22 mouse cellular contexts compared by ENCODE assay signal in the genomic region with DNA sequence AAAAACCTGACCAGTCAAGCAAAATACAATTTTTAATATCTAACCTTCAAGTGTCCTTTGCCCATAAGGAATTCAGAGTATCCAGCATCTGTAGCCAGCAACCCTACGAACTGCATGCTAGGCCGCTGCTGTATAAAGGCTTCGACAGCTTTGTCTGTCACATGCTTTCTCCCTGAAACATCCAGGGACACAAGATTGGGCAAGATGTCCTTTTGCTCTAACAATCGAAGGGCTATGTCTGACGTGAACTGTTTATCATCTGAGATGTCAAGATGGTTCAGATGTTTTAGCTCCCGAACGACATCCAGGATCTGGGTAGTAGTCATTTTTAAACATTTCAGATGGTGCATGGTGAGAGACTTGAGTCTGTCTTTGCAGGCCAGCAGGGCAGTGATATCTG. TPM values are rescaled to one million over a fixed set of nuclear protein-coding genes. Genes with fewer than 3 reads are reported as not detected.
DNase-seq lines count a peak whose midpoint lies in the region; ATAC-seq and TF ChIP-seq lines count a peak whose summit lies in the region.
"Had no signal": no experiment of that assay in that cellular context is flagged by ENCODE, and none has a peak within 500 bp of the region (broad histone marks: within the 10 kb centered on the region; RNA-seq: fewer than 3 reads in every experiment).

No protein-coding gene starts in this region.

- no peak for TF ChIP-seq CTCF in liver, adult 2 months (IDR thresholded peaks at IDR 0.05; ENCODE audit: low read depth, low read length)
- no peak for TF ChIP-seq CTCF in liver, postnatal 0 days (IDR thresholded peaks at IDR 0.05; ENCODE audit: low read depth)

- peak; percentile 14 for DNase-seq in adrenal gland, postnatal 14 days
- no peak for DNase-seq in adrenal gland, postnatal 25 days
- DNase-seq in liver, adult 2 months (ENCODE audit: extremely low read depth, low read depth, low spot score), result peak; percentile 64
- DNase-seq in liver, postnatal 0 days, result no peak
- DNase-seq in liver, embryonic 11.5 days (ENCODE audit: low spot score), result no peak
- DNase-seq: adrenal gland, adult 2 months; adrenal gland, adult 8-10 months; adrenal gland, postnatal 10 days; adrenal gland, postnatal 36 days; B cell, adult 2 months; cerebellum, adult 11 months; cerebellum, adult 11-12 months; cerebellum, adult 18-20 months; cerebellum, adult 2 months; cerebellum, adult 8-10 months had no signal

- no peak for TF ChIP-seq POLR2A in liver, adult 2 months (IDR thresholded peaks at IDR 0.05; ENCODE audit: extremely low read depth, insufficient read depth, low read length)

- peaks cover 40% of the 10 kb centered on the region for H3K36me3 ChIP-seq in liver, adult 2 months (ENCODE audit: control insufficient read depth, insufficient read depth, low read length)
- peaks cover 25% of the 10 kb centered on the region for H3K36me3 ChIP-seq in liver, embryonic 12.5 days
- H3K36me3 ChIP-seq in liver, postnatal 0 days (replicated peaks; ENCODE audit: insufficient read depth, low read length), result peaks cover 26% of the 10 kb centered on the region
- peaks cover 13% of the 10 kb centered on the region for H3K36me3 ChIP-seq in liver, embryonic 11.5 days (ENCODE audit: control insufficient read depth, insufficient read depth, low read length)

- H3K4me1 ChIP-seq in liver, adult 2 months (ENCODE audit: control insufficient read depth, insufficient read depth, low read length), result no peaks in the 10 kb centered on the region
- no peaks in the 10 kb centered on the region for H3K4me1 ChIP-seq in liver, embryonic 12.5 days
- no peaks in the 10 kb centered on the region for H3K4me1 ChIP-seq in liver, postnatal 0 days (ENCODE audit: insufficient read depth)
- H3K4me1 ChIP-seq in liver, embryonic 11.5 days (replicated peaks; ENCODE audit: control insufficient read depth, insufficient read depth, low read length), result no peaks in the 10 kb centered on the region

- no peak overlapping the region for H3K27ac ChIP-seq in liver, adult 2 months (replicated peaks; ENCODE audit: insufficient read depth, low read depth, low read length)
- no peak overlapping the region for H3K27ac ChIP-seq in liver, embryonic 12.5 days
- H3K27ac ChIP-seq in liver, postnatal 0 days (ENCODE audit: low read depth), result no peak overlapping the region
- H3K27ac ChIP-seq in liver, embryonic 11.5 days (ENCODE audit: low read depth, low read length), result no peak overlapping the region

- peaks cover 3% of the 10 kb centered on the region; the same call in 1 of the 2 replicates for H3K79me2 ChIP-seq in liver, adult 2 months (ENCODE audit: control insufficient read depth, insufficient read depth, low read length)

- WGBS in liver, adult 2 months, result 41% methylated on average over 7 of the region's 7 CpGs
- WGBS in liver, embryonic 12.5 days (ENCODE audit: insufficient replicate concordance), result 80% methylated on average over 7 of the region's 7 CpGs
- WGBS in liver, postnatal 0 days (ENCODE audit: insufficient replicate concordance), result 79% methylated on average over 7 of the region's 7 CpGs
- 88% methylated on average over 7 of the region's 7 CpGs for WGBS in liver, embryonic 11.5 days

- H3K9me3 ChIP-seq in liver, embryonic 12.5 days (replicated peaks), result no peaks in the 10 kb centered on the region
- no peaks in the 10 kb centered on the region for H3K9me3 ChIP-seq in liver, postnatal 0 days (ENCODE audit: low read length)
- H3K9me3 ChIP-seq in liver, embryonic 11.5 days (ENCODE audit: control insufficient read depth, low read length), result no peaks in the 10 kb centered on the region
- H3K9me3 ChIP-seq: G1E had no signal

- no peak overlapping the region for H3K9ac ChIP-seq in liver, adult 2 months (ENCODE audit: low read depth, low read length)
- H3K9ac ChIP-seq in liver, embryonic 12.5 days, result no peak overlapping the region
- no peak overlapping the region for H3K9ac ChIP-seq in liver, postnatal 0 days (replicated peaks)
- H3K9ac ChIP-seq in liver, embryonic 11.5 days (ENCODE audit: low read depth, low read length), result no peak overlapping the region

- no peak overlapping the region for H3K4me2 ChIP-seq in liver, embryonic 12.5 days
- no peak overlapping the region for H3K4me2 ChIP-seq in liver, postnatal 0 days (ENCODE audit: low read depth, low read length)
- no peak overlapping the region for H3K4me2 ChIP-seq in liver, embryonic 11.5 days

- 0 out of 2 replicates have a peak, but pooled peaks have one; percentile 24 for TF ChIP-seq EP300 in liver, postnatal 0 days (IDR thresholded peaks at IDR 0.05; ENCODE audit: low read depth)

- ATAC-seq in liver, embryonic 12.5 days, result no peak
- peak; percentile 59; the same call in 1 of the 2 replicates for ATAC-seq in liver, postnatal 0 days
- no peak for ATAC-seq in liver, embryonic 11.5 days (replicated peaks; ENCODE audit: low FRiP score)
- ATAC-seq: activated CD4-positive, CD25-positive, alpha-beta regulatory T cell, adult 4 months; CD4-positive, CD25-positive, alpha-beta regulatory T cell, adult 4 months; Patski had no signal

- no peak overlapping the region for H3K4me3 ChIP-seq in liver, adult 2 months (ENCODE audit: insufficient read depth, low read depth, low read length)
- no peak overlapping the region for H3K4me3 ChIP-seq in liver, embryonic 12.5 days
- no peak overlapping the region for H3K4me3 ChIP-seq in liver, postnatal 0 days (ENCODE audit: low read depth, low read length)
- no peak overlapping the region for H3K4me3 ChIP-seq in liver, embryonic 11.5 days (ENCODE audit: low read depth, low read length)

- no peaks in the 10 kb centered on the region for H3K27me3 ChIP-seq in liver, adult 2 months (ENCODE audit: control insufficient read depth, insufficient read depth, low read length)
- no peaks in the 10 kb centered on the region for H3K27me3 ChIP-seq in liver, embryonic 12.5 days (replicated peaks)
- no peaks in the 10 kb centered on the region for H3K27me3 ChIP-seq in liver, postnatal 0 days (ENCODE audit: insufficient read depth, low read length)
- H3K27me3 ChIP-seq in liver, embryonic 11.5 days (replicated peaks; ENCODE audit: control insufficient read depth, insufficient read depth, low read length), result no peaks in the 10 kb centered on the region
- H3K27me3 ChIP-seq: CH12.LX, Patski had no signal

RNA-seq across cellular contexts. Expression of a gene that starts 35.1 kb away (rescaled TPM):
- 32.6 and 34.2 TPM in 2 replicates for total RNA-seq in adrenal gland, postnatal 14 days (2021)
- total RNA-seq in adrenal gland, postnatal 25 days (2021), result 44.2 and 54.6 TPM in 2 replicates
- total RNA-seq in liver, adult 2 months (2014; rRNA removed), result 25.4 and 28.8 TPM in 2 replicates
- 5.8 and 6.4 TPM in 2 replicates for polyA plus RNA-seq in liver, adult 2 months (2012; rRNA removed)
- polyA plus RNA-seq in liver, embryonic 12.5 days (2016; fragmentation: Nextera tagmentation; extraction: Ambion mirVana), result 4.0 and 4.5 TPM in 2 replicates
- 2.5 and 2.6 TPM in 2 replicates for polyA plus RNA-seq in liver, postnatal 0 days (2015; fragmentation: Nextera tagmentation; extraction: Ambion mirVana)
- polyA plus RNA-seq in liver, embryonic 11.5 days (2014; fragmentation: Nextera tagmentation; extraction: Ambion mirVana), result 8.8 and 9.1 TPM in 2 replicates

RNA-seq across cellular contexts. Expression of a gene that starts 47.9 kb away (rescaled TPM):
- 0.79 and 1.4 TPM in 2 replicates for total RNA-seq in adrenal gland, postnatal 14 days (2021)
- 0.36 TPM in 1 of 2 replicates, not detected in the other for total RNA-seq in adrenal gland, postnatal 25 days (2021)
- 5.9 and 7.1 TPM in 2 replicates for total RNA-seq in liver, adult 2 months (2014; rRNA removed)
- 3.0 and 6.7 TPM in 2 replicates for polyA plus RNA-seq in liver, adult 2 months (2012; rRNA removed)
- 0.07 and 0.08 TPM in 2 replicates for polyA plus RNA-seq in liver, embryonic 12.5 days (2016; fragmentation: Nextera tagmentation; extraction: Ambion mirVana)
- polyA plus RNA-seq in liver, postnatal 0 days (2015; fragmentation: Nextera tagmentation; extraction: Ambion mirVana), result 0.75 and 0.86 TPM in 2 replicates
- 0.18 and 0.23 TPM in 2 replicates for polyA plus RNA-seq in liver, embryonic 11.5 days (2014; fragmentation: Nextera tagmentation; extraction: Ambion mirVana)
- total RNA-seq: CH12.LX, G1E, MEL had no signal
- polyA plus RNA-seq: activated CD4-positive, CD25-positive, alpha-beta regulatory T cell, adult 4 months; CD4-positive, CD25-positive, alpha-beta regulatory T cell, adult 4 months; cerebellum, adult 2 months; G1E had no signal

Comparison
In these comparisons a context has a peak if more than half of its experiments do, and no peak if none do; other contexts are left out.
1. DNase-seq: peak in adrenal gland, postnatal 14 days (single experiment) and liver, adult 2 months (single experiment); none in adrenal gland, postnatal 25 days (single experiment), liver, postnatal 0 days (single experiment) and liver, embryonic 11.5 days (single experiment).